Mouse (Mus musculus) cortical plate, adult 2 months (tissue): ENCODE data around the gene Rln3. TPM values are rescaled to one million over a fixed set of nuclear protein-coding genes. Genes with fewer than 3 reads are reported as not detected.
A peak's percentile ranks its signal among the peaks of the same experiment; 100 is the strongest.

Experiments used
- H3K27ac ChIP-seq: fragments of 200-500 bp; 2 replicates; pipeline ENCODE4 v1.5.1; 2012; ENCODE audit warnings: low read length, control low read depth, inconsistent platforms; ENCODE audit not compliant: insufficient read depth
- H3K4me1 ChIP-seq: fragments of 200-500 bp; 2 replicates; pipeline ENCODE4 v1.6.1; 2011; ENCODE audit warnings: low read length; ENCODE audit not compliant: control insufficient read depth, insufficient read depth
- H3K4me3 ChIP-seq: fragments of 200-500 bp; 2 replicates; pipeline ENCODE4 v1.5.1; 2011; ENCODE audit warnings: mild to moderate bottlenecking, low read length, control low read depth; ENCODE audit not compliant: insufficient read depth
- CTCF ChIP-seq: fragments of 200-500 bp; IDR thresholded peaks from 2 replicates; pipeline ENCODE4 v1.5.1; 2011; ENCODE audit warnings: mild to moderate bottlenecking, control low read depth, low read length; ENCODE audit not compliant: insufficient read depth; ENCODE audit errors: extremely low read depth
- POLR2A ChIP-seq: fragments of 200-500 bp; IDR thresholded peaks from 2 replicates; pipeline ENCODE4 v1.6.1; 2011; ENCODE audit warnings: mild to moderate bottlenecking, low read length, control low read depth; ENCODE audit not compliant: insufficient read depth; ENCODE audit errors: extremely low read depth
- polyA plus RNA-seq: library from polyadenylated mRNA; depleted of rRNA; stranded (reverse); fragments of >200 nt; gene quantifications from 2 replicates; pipeline ENCODE4 v1.2.3, GENCODE M21; 2012

Gene Rln3
- polyA plus RNA-seq, 1 experiment = not detected

GRCm38 (mm10) chr8:84067047-84067573 is 22.3 kb upstream of the Rln3 start:
- Histone ChIP-seq H3K4me1 (peaks cover 20% of the 10 kb centered on the region), H3K27ac (no peak overlapping the region), H3K4me3 (peak overlapping the region; percentile 22)
- TF ChIP-seq CTCF (no peak), POLR2A (peak; percentile 68)

DNA sequence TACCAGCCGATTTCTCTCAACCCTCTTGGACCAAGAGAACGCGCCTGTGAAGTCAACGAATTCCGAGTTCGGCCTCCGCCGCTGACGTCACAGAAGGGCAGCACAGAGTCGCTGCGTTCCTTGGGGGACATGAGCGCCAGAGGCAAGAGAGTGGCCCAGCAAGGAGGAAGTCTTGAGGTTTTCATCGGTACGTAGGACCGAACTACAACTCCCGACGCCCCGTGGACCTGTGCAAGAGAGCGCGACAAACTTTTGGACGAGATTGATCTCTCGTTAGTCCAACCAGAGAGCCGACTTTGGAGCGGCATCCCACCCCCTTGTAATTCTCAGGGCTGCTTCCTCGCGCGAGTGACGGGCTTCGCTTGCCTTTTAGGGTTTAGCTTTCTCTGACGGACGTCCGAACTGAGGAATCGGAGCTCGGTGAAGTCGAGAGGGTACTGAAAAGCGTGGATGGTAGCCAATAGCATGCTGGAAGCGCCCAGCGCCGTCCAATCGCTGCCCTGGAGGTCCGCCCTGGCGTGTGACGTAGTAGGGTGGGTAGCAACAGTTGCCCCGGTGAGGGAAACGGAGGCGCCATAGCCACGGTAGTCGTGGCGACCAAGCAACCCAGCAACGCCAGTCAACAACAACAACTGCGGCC is 21.6 kb upstream of the Rln3 start, which contains the start of gene Rfx1:
Rfx1 (plus strand) TSS at position 544 of the 640 bp plus-strand sequence.
- H3K4me1 ChIP-seq = peaks cover 18% of the 10 kb centered on the region
- peak within 1 kb of the TSS; percentile 42 for H3K4me3 ChIP-seq
- 0 out of 2 replicates have a peak within 1 kb of the TSS, but pooled peaks have one; percentile 0 for H3K27ac ChIP-seq
- peak; percentile 97 for TF ChIP-seq POLR2A
- no peak for TF ChIP-seq CTCF

DNA sequence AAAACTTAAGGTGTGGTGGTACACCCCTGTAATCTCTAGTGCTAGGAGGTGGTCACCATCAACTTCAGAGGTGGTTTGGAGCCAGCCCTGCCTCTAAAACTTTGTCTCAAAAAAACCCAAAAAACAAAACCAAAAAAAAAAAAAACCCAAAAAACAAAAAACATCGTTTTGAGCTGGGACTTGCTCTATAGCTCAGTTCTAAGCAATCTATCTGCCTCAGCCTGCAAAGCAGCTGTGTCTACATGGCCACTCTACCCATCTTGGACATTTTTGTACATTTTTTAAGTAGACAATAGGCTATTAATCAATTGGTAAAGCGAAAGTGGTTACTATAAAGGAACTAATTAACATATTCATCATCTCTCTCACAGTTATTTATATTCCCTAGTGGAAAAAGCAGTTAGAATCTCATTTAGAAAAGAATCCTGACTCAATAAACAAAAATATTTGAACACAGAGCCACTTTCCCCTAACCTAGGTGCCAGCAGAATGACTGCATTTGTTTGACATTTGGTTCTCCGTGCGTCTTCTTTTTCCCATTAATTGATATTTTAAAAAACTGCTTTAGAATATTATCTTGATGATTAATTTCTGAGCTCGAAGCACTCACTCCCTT is 20.8 kb upstream of the Rln3 start:
- Histone ChIP-seq H3K4me3 (peak overlapping the region; percentile 42), H3K27ac (no peak overlapping the region), H3K4me1 (peaks cover 13% of the 10 kb centered on the region)
- no peak for TF ChIP-seq POLR2A
- TF ChIP-seq CTCF = no peak

DNA sequence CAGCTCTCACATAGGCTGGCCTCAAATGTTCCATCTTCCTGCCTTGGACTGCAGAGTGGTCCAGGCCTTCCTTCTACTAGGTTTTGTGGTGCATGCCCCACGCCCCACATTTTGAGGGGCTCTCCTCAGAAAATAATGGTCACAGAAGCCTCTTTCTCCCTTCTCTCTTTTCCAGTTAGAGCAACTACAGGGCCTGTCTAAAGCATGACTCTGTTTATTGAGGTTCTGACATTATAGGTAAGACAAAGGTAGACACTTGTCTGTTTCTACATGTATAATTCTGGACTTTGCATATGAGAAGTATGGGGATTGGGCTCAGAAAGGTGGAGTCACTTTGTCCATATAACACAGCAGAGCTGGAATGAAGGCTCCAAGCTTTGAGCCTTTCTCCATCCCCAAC is 20.2 kb upstream of the Rln3 start, which contains the start of gene Gm10643:
Gm10643 (minus strand) TSS at position 101 of the 400 bp plus-strand sequence.
- TF ChIP-seq POLR2A (no peak), CTCF (no peak)
- peak within 1 kb of the TSS; percentile 42 for H3K4me3 ChIP-seq

GRCm38 (mm10) chr8:84063861-84064610 is 19.2 kb upstream of the Rln3 start:
- H3K4me3 ChIP-seq = no peak overlapping the region
- H3K4me1 ChIP-seq = peaks cover 2% of the 10 kb centered on the region; the same call in 1 of the 2 replicates
- TF ChIP-seq CTCF = no peak
- TF ChIP-seq POLR2A = no peak
- H3K27ac ChIP-seq = no peak overlapping the region

More for the DNA sequence above, 20.2 kb upstream of the Rln3 start, which contains the start of gene Gm10643:
- H3K4me1 ChIP-seq = peaks cover 9% of the 10 kb centered on the region
- 0 out of 2 replicates have a peak within 1 kb of the TSS, but pooled peaks have one; percentile 0 for H3K27ac ChIP-seq

DNA sequence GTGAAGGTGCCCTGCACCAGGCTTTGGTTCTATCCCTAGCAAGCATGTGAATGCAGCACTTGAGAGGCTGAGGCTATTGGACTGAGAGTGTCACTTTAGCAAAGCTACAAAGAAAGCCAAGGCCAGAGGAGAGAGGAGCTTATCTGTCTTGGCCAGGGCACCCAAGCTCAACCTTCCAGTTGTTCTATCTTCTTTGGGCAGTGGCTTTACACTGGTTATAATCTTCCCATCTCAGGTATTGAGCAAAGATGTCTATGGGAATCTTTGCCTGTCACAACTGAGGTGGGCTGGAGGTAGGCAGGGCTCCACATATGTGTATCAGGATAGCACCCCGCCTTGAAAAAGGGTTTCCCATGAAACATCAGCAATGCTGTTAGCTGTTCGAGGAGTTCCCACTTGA is 15.4 kb upstream of the Rln3 start:
- no peak for TF ChIP-seq CTCF
- TF ChIP-seq POLR2A = no peak
- Histone ChIP-seq H3K4me3 (no peak overlapping the region), H3K27ac (no peak overlapping the region), H3K4me1 (no peaks in the 10 kb centered on the region)

DNA sequence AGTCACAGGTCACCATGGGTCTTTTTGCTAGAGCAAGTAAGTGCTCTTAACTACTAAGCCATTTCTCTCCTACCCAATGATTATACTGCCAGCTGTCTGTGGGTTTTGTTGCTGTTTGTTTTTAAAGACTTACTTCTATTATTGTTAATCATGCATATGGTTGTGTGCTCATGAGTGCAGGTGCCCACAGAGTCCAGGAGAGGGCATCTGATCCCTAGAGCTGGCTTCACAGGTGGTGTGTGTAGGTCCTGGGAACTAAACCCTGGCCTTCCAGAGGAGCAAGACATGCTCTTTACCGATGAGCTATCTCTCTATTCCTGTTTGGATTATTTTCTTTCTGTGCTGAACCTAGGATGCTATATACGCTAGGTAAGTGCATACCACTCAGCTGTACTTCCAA is 14.4 kb upstream of the Rln3 start:
- no peak overlapping the region for H3K4me3 ChIP-seq
- no peak overlapping the region for H3K27ac ChIP-seq
- H3K4me1 ChIP-seq = no peaks in the 10 kb centered on the region
- TF ChIP-seq CTCF = no peak
- TF ChIP-seq POLR2A = no peak

DNA sequence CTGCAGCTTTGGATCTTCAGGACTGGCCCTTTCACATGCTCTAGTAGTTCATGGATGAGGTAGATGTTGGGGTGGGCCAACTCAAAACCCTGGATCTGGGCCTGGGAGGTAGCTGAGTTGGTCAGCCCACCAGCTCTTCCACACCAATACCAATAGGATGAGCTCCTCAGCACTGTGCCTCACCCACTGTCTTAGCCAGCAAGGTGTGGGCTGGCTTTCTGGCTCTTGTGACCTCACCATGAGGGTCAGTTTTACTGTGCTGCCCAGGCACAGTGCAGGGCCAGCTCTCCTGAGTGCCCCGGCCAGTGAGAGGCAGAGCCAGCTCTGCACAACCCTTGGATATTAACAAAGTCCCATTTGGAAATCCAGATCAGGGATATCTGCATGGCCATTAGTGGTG is 13.0 kb upstream of the Rln3 start:
- H3K4me3 ChIP-seq = no peak overlapping the region
- no peaks in the 10 kb centered on the region for H3K4me1 ChIP-seq
- no peak overlapping the region for H3K27ac ChIP-seq
- TF ChIP-seq POLR2A (no peak), CTCF (no peak)

DNA sequence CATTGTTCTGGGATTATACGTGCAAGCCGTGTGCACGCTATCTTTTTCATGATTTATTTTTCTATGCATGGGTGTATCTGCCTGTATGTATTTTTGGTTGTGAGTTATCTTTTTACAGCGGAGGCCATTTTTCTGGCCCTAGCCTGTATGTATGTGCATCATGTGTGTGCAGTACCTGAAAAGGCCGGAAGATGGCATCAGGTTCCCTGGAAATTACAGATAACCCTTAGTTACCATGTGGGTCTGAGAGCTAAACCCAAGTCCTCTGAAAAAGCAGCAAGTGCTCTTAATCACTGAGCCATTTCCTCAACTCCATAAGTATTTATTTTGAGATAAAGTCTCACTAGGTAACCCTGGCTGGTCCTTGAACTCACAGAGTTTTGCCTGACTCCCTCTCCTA is 8.4 kb upstream of the Rln3 start:
- Histone ChIP-seq H3K4me1 (no peaks in the 10 kb centered on the region), H3K27ac (no peak overlapping the region), H3K4me3 (no peak overlapping the region)
- TF ChIP-seq POLR2A = no peak
- no peak for TF ChIP-seq CTCF

DNA sequence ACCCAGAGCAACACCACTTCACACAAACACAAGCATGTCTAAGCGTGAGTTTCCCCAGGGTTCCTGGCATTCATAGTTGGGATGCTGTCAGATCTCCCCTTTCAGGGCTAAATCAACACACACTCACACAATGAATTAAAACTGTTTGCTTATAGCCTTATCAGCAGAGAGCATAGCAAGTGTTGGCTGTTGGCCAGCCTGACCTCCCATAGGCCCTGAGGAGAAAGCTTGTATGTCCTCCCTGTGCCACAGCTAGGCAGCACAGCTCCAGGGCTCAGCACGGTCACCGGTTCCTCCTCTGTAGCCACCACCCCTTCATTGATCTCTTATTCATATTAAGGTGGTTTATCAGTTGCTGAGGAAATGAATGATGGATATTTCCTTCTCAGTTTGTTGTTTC is 7.9 kb upstream of the Rln3 start:
- Histone ChIP-seq H3K4me1 (no peaks in the 10 kb centered on the region), H3K27ac (no peak overlapping the region), H3K4me3 (no peak overlapping the region)
- TF ChIP-seq POLR2A (no peak), CTCF (no peak)
